Mouse (Mus musculus) neural tube, embryonic 11.5 days (tissue): ENCODE measurements around the gene Fgfr1op. TPM values are rescaled to one million over a fixed set of nuclear protein-coding genes. Genes with fewer than 3 reads are reported as not detected.
"Not testable (repeated sequence)": the region's sequence is repeated elsewhere in the genome, so short reads cannot be mapped to it uniquely, and the experiment has no call there.

ENCODE experiments used
- ATAC-seq: fragments of 200-750 bp; cut with Nextera tagmentation; 2 replicates; pipeline ENCODE4 v1.8.0; 2017; ENCODE audit warnings: moderate number of reproducible peaks, mild to moderate bottlenecking, moderate TSS enrichment, moderate library complexity; ENCODE audit not compliant: insufficient read depth, low FRiP score, low TSS enrichment
- DNase-seq: peaks from one replicate; pipeline ENCODE4 v3.0.0-alpha.2; 2015; ENCODE audit warnings: low spot score
- H3K27ac ChIP-seq: fragments of 300-500 bp; sonication (generic); 2 replicates; pipeline ENCODE4 v1.5.1; 2014; ENCODE audit warnings: low read depth, mild to moderate bottlenecking, low read length
- H3K27me3 ChIP-seq: fragments of 300-500 bp; sonication (generic); 2 replicates; pipeline ENCODE4 v1.6.1; 2014; ENCODE audit warnings: mild to moderate bottlenecking, low read length, mixed read lengths; ENCODE audit not compliant: control insufficient read depth, insufficient read depth
- H3K36me3 ChIP-seq: fragments of 300-500 bp; sonication (generic); 2 replicates; pipeline ENCODE4 v1.6.1; 2014; ENCODE audit warnings: mild to moderate bottlenecking, low read length, moderate library complexity, mixed read lengths; ENCODE audit not compliant: control insufficient read depth, insufficient read depth
- H3K4me1 ChIP-seq: fragments of 300-500 bp; sonication (generic); 2 replicates; pipeline ENCODE4 v1.6.1; 2014; ENCODE audit warnings: low read length, mixed read lengths; ENCODE audit not compliant: control insufficient read depth, insufficient read depth
- H3K4me2 ChIP-seq: fragments of 300-500 bp; sonication (generic); 2 replicates; pipeline ENCODE4 v1.6.1; 2014; ENCODE audit warnings: low read depth, mild to moderate bottlenecking, moderate library complexity
- H3K4me3 ChIP-seq: fragments of 300-500 bp; sonication (generic); 2 replicates; pipeline ENCODE4 v1.5.1; 2014; ENCODE audit warnings: low read depth, low read length
- H3K9ac ChIP-seq: fragments of 300-500 bp; sonication (generic); 2 replicates; pipeline ENCODE4 v1.6.1; 2014; ENCODE audit warnings: mild to moderate bottlenecking, low read length
- H3K9me3 ChIP-seq: fragments of 300-500 bp; sonication (generic); 2 replicates; pipeline ENCODE4 v1.6.1; 2016; ENCODE audit warnings: low read length; ENCODE audit not compliant: control insufficient read depth
- WGBS: fragments of 180-500 bp; shearing (Covaris S2); extraction: QIAGEN DNeasy Blood & Tissue Kit; methylation state at CpG from one replicate; pipeline ENCODE4 v1.1.7; 2014; 5-methylcytosine and 5-hydroxymethylcytosine counted together
- polyA plus RNA-seq: library from polyadenylated mRNA; unstranded; fragments of >200 nt; fragmentation: Nextera tagmentation; extraction: Ambion mirVana; gene quantifications from 2 replicates; pipeline ENCODE4 v1.2.1, GENCODE M21; 2014

The Fgfr1op gene
- polyA plus RNA-seq, 1 experiment from 2014 or later: 55.5 TPM

- ATAC-seq (no peak), DNase-seq (no peak)
Observed at GRCm38 (mm10) chr17:8184217-8184616, 18.9 kb downstream of the Fgfr1op start.

GRCm38 (mm10) chr17:8193678-8194077, 28.4 kb downstream of the Fgfr1op start:
- 89% methylated on average over 8 of the region's 8 CpGs for WGBS
- H3K36me3 ChIP-seq: peaks cover 5% of the 10 kb centered on the region
- H3K9me3 ChIP-seq: no peaks in the 10 kb centered on the region
- no peaks in the 10 kb centered on the region for H3K27me3 ChIP-seq
- H3K4me3 ChIP-seq: no peak overlapping the region
- no peak for ATAC-seq
- no peak overlapping the region for H3K27ac ChIP-seq
- H3K4me1 ChIP-seq: no peaks in the 10 kb centered on the region
- DNase-seq: no peak
- H3K9ac ChIP-seq: no peak overlapping the region
- H3K4me2 ChIP-seq: no peak overlapping the region

More at GRCm38 (mm10) chr17:8184217-8184616, 18.9 kb downstream of the Fgfr1op start:
- Histone ChIP-seq H3K27ac (no peak overlapping the region), H3K9me3 (no peaks in the 10 kb centered on the region), H3K36me3 (peaks cover 2% of the 10 kb centered on the region; the same call in 1 of the 2 replicates), H3K27me3 (no peaks in the 10 kb centered on the region), H3K4me2 (no peak overlapping the region), H3K4me1 (no peaks in the 10 kb centered on the region), H3K9ac (no peak overlapping the region), H3K4me3 (no peak overlapping the region)
- 89% methylated on average over 7 of the region's 7 CpGs for WGBS

- no peaks in the 10 kb centered on the region for H3K4me1 ChIP-seq
- 96% methylated on average over 8 of the region's 8 CpGs for WGBS
- no peak overlapping the region for H3K4me2 ChIP-seq
- DNase-seq (no peak), ATAC-seq (no peak)
- H3K27me3 ChIP-seq: no peaks in the 10 kb centered on the region
- peaks cover 3% of the 10 kb centered on the region for H3K36me3 ChIP-seq
- no peaks in the 10 kb centered on the region for H3K9me3 ChIP-seq
- H3K9ac ChIP-seq: no peak overlapping the region
- no peak overlapping the region for H3K4me3 ChIP-seq
- no peak overlapping the region for H3K27ac ChIP-seq
Observed at GRCm38 (mm10) chr17:8195685-8196376, 30.5 kb downstream of the Fgfr1op start.

- H3K4me1 ChIP-seq: no peaks in the 10 kb centered on the region
- H3K27me3 ChIP-seq: no peaks in the 10 kb centered on the region
- no peak overlapping the region for H3K4me2 ChIP-seq
- DNase-seq (no peak), ATAC-seq (no peak)
- no peak overlapping the region for H3K9ac ChIP-seq
- 71% methylated on average over 3 of the region's 3 CpGs for WGBS
- no peak overlapping the region for H3K27ac ChIP-seq
- no peak overlapping the region for H3K4me3 ChIP-seq
- no peaks in the 10 kb centered on the region; the same call in none of the 2 replicates for H3K36me3 ChIP-seq
- no peaks in the 10 kb centered on the region for H3K9me3 ChIP-seq
Observed at GRCm38 (mm10) chr17:8197652-8198051, 32.4 kb downstream of the Fgfr1op start.

- 94% methylated on average over 11 of the region's 11 CpGs for WGBS
- H3K4me2 ChIP-seq: no peak overlapping the region
- H3K4me3 ChIP-seq: no peak overlapping the region
- no peak for DNase-seq
- H3K9ac ChIP-seq: no peak overlapping the region
- no peaks in the 10 kb centered on the region for H3K27me3 ChIP-seq
- no peak for ATAC-seq
- no peaks in the 10 kb centered on the region for H3K9me3 ChIP-seq
- no peaks in the 10 kb centered on the region for H3K4me1 ChIP-seq
- no peaks in the 10 kb centered on the region; the same call in 1 of the 2 replicates for H3K36me3 ChIP-seq
- H3K27ac ChIP-seq: no peak overlapping the region
Observed at GRCm38 (mm10) chr17:8199067-8199935, 34.0 kb downstream of the Fgfr1op start.

- Histone ChIP-seq H3K4me3 (no peak overlapping the region), H3K4me1 (no peaks in the 10 kb centered on the region), H3K27ac (no peak overlapping the region), H3K9ac (no peak overlapping the region), H3K36me3 (no peaks in the 10 kb centered on the region; the same call in 1 of the 2 replicates), H3K9me3 (no peaks in the 10 kb centered on the region), H3K4me2 (no peak overlapping the region), H3K27me3 (no peaks in the 10 kb centered on the region)
- whole genome bisulfite sequencing: 89% methylated on average over 1 of the region's 1 CpGs
- DNase-seq (no peak), ATAC-seq (no peak)
Observed at GRCm38 (mm10) chr17:8199936-8200330, 34.6 kb downstream of the Fgfr1op start.

- no peak overlapping the region for H3K9ac ChIP-seq
- no peak overlapping the region for H3K4me2 ChIP-seq
- no peak for ATAC-seq
- no peak overlapping the region for H3K4me3 ChIP-seq
- no peaks in the 10 kb centered on the region for H3K9me3 ChIP-seq
- DNase-seq: no peak
- H3K4me1 ChIP-seq: no peaks in the 10 kb centered on the region
- no peaks in the 10 kb centered on the region for H3K36me3 ChIP-seq
- WGBS: 91% methylated on average over 1 of the region's 1 CpGs
- no peaks in the 10 kb centered on the region for H3K27me3 ChIP-seq
- H3K27ac ChIP-seq: no peak overlapping the region
Observed at GRCm38 (mm10) chr17:8203487-8203886, 38.2 kb downstream of the Fgfr1op start.

- not testable (repeated sequence) for H3K9ac ChIP-seq, DNase-seq, H3K27me3 ChIP-seq, H3K9me3 ChIP-seq, H3K4me1 ChIP-seq, ATAC-seq, H3K4me3 ChIP-seq, H3K36me3 ChIP-seq, H3K27ac ChIP-seq, H3K4me2 ChIP-seq
- WGBS: 89% methylated on average over 1 of the region's 1 CpGs
Observed at GRCm38 (mm10) chr17:8205221-8205631, 39.9 kb downstream of the Fgfr1op start.
